Mouse (Mus musculus): Measurements from ENCODE around the gene Mief1.

Gene Mief1

GRCm38 (mm10) chr15:80233733-80234509, at the start of gene Mief1:
Mief1 (plus strand) TSS chr15:80234018.
- DNase-seq (ENCODE audit: low read depth) = peak; percentile 98

DNA sequence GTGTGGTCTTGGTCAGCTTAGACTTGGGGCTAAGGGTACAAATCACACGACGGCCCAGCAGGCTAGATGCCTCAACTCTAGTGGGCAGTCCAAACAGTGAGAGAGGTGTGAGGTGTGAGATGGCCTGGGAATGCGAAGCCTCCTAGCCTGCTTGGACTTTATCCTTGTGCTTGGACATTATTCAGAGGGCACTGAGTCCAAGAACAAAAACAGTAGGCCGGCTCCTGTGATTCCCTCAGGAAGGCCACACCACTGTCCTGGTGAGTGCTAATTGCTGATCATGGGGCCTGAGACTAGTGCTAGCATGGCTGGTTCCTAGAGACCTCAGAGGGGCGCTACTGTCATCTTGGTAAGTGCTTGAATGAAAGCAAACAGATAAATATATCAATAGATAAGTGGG, 44.9 kb upstream of the Mief1 start:
- no peak for DNase-seq (ENCODE audit: low read depth)

- no peak for DNase-seq (ENCODE audit: low read depth)
These were observed 43.7 kb upstream of the Mief1 start for GRCm38 (mm10) chr15:80190075-80190474.

DNA sequence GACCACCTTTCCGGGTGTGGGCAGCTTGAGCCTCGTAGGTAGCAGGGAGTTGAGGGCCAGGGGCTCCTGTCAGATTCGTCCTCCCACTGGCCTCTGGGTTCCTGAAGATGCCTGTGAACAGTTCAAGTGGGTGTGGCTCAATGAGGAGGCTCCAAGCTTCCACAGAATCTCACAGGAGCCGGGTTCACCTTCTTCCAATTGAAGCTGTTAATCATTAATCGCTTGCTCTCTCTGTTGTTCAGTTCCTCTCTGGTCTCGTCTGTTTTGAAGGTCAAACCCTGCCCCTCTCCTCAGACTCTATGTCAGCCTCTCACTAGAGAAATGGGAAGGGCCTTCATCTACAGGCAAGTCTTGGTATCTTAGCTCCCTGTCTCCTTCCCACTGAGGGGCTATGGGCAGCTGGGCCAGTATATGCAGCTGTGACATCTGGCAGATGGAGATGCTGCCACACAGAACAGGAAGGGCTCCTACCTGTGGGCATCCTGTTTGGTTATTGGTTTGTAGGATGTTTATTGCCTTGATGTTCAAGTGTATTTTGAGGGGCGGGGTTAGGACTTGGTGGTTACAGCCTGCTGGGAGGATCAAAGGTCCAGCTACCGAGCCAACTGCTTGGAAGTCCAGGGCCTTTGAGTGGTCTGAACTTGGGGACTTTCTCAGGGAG, 42.1 kb upstream of the Mief1 start:
- no peak for DNase-seq (ENCODE audit: low read depth)

- no peak for DNase-seq (ENCODE audit: low read depth)
These were observed 41.6 kb upstream of the Mief1 start for GRCm38 (mm10) chr15:80192246-80192585.

GRCm38 (mm10) chr15:80192847-80193246, 41.0 kb upstream of the Mief1 start:
- DNase-seq (ENCODE audit: low read depth) = no peak

DNA sequence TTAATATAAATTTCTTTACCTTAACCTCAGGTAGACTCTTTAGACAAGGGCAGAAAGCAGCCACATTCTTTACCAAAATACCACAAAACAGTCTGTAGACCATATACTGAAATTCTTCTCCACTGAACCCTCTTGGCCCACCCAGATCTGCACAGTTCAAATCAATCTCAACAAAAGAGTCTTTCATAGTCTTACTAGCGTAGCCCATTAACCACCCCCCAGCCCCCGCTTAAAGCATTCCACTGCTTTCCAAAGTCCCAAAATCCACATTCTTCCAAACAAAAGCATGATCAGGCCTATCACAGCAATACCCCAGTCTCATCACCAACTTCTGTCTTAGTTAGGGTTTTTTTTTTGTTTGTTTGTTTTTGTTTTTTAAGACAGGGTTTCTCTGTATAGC, 34.3 kb upstream of the Mief1 start:
- DNase-seq (ENCODE audit: low read depth) = no peak

GRCm38 (mm10) chr15:80202111-80202775, 31.6 kb upstream of the Mief1 start:
- DNase-seq (ENCODE audit: low read depth) = no peak

GRCm38 (mm10) chr15:80203406-80203805, 30.4 kb upstream of the Mief1 start:
- peak; percentile 51 for DNase-seq (ENCODE audit: low read depth)

- no peak for DNase-seq (ENCODE audit: low read depth)
These were observed 27.7 kb upstream of the Mief1 start for GRCm38 (mm10) chr15:80206057-80206565.

DNA sequence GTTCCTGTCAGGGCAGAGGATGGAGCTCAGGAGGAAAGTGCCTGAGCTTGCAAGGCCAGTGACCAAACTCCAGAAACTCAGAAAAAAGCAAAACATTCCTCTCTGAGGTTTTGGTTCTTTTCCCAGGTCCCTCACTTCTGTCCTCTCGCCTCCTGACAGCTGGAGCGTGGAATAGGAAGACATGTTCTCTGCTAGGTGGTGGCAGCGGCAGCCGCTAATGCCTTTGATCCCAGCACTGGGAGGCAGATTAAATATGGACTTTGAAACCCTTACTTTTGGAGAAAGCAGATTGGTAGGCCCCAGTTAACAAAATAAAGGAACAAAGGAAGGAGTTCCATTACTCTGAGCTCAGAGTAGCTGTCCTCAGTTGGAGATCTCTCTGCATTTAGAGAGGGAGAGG, 25.4 kb upstream of the Mief1 start:
- DNase-seq (ENCODE audit: low read depth) = no peak

GRCm38 (mm10) chr15:80213688-80214087, 20.1 kb upstream of the Mief1 start:
- no peak for DNase-seq (ENCODE audit: low read depth)

GRCm38 (mm10) chr15:80215716-80216479, 17.9 kb upstream of the Mief1 start:
- peak; percentile 70 for DNase-seq (ENCODE audit: low read depth)

- peak; percentile 64 for DNase-seq (ENCODE audit: low read depth)
These were observed 17.4 kb upstream of the Mief1 start for GRCm38 (mm10) chr15:80216480-80216820.

GRCm38 (mm10) chr15:80217476-80217875, 16.3 kb upstream of the Mief1 start:
- no peak for DNase-seq (ENCODE audit: low read depth)

GRCm38 (mm10) chr15:80219211-80219610, 14.6 kb upstream of the Mief1 start:
- peak; percentile 94 for DNase-seq (ENCODE audit: low read depth)

GRCm38 (mm10) chr15:80219705-80220657, 13.8 kb upstream of the Mief1 start:
- peak; percentile 61 for DNase-seq (ENCODE audit: low read depth)

GRCm38 (mm10) chr15:80221031-80221430, 12.8 kb upstream of the Mief1 start:
- peak; percentile 67 for DNase-seq (ENCODE audit: low read depth)

DNA sequence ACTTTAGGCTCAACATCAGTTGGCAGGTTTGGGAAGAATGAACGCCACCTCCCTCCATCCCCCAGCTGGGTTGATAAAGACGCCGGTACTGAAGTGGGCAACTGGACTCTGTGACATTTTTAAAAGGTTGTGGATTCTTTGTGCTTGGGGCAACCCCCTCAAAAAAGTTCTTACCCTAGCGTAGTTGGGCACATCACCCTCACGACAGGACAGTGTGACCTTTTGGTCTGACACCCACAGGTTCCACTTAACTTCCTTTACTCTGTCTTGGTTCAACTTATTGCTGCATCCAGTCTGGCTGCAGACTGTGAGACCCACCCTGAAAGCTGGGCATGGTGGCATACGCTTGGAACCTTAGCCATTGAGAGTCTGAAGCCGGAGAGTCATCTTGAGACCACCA, 10.1 kb upstream of the Mief1 start:
- no peak for DNase-seq (ENCODE audit: low read depth)

GRCm38 (mm10) chr15:80225208-80225607, 8.6 kb upstream of the Mief1 start:
- DNase-seq (ENCODE audit: low read depth) = peak; percentile 86

DNA sequence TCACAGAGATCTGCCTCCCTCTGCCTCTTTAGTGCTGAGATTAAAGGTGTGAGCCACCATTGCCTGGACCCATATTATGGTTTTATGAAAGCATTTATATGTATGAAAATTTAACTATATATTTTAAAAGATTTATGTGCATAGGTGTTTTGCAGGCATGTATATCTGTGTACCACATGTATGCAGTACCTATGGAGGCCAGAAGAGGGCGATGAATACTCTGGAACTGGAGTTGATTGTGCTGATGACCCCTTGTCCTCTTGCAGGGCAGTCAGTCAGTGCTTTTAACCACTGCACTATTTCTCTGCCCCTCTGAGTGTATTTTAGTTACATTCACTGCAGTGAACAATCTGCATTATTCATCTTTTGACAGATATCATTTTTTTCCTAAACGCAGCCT, 8.0 kb upstream of the Mief1 start:
- DNase-seq (ENCODE audit: low read depth) = peak; percentile 85

Data from 416B (cell line).